Mouse (Mus musculus): ENCODE measurements around the gene Ubtf.

DNA sequence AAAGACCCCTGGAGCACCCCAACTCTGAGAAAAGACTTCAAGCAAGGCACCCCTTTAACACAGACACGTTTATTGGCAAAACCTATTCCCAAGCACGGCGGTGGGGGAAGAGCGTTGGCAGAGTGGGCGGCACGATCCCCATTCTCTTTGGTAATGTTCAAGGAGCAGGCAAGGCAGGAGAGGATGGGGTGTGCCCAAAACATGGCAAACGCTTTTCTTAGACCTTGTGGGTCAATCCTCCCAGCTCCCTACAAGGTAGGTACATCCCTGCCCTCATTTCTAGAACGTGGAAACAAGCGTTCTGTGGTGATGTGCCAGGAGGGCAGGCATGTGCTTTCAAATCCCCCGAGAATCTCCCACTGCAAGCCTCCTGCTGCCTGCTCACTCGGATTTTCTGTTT, 29.2 kb upstream of the Ubtf start:
- TF ChIP-seq CTCF (IDR thresholded peaks at IDR 0.05) (no peak), POLR2A (IDR thresholded peaks at IDR 0.05; ENCODE audit: insufficient read depth, low read depth, low read length) (no peak)
